ENCODE assay signal across 21 mouse cellular contexts in the genomic region with DNA sequence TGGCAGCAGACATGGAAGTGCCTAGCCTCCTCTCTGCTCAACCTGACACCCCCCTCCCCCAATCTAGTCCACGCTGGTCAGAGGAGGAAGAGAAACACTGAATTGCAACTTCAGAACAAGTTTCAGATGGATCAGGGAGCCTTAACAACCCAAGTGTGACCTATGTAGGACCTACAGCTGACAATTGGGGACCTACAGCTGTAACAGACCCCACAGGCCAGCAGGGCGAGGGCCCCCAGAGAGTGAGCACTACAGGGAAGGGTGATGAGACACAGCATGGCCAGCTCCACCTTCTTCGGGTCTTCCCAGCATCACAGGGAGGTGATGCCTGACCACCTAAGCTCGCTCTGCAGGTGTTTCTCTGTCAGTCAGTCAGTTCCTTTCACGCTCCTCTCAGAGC. TPM values are rescaled to one million over a fixed set of nuclear protein-coding genes. Genes with fewer than 3 reads are reported as not detected.
"Had no signal": no experiment of that assay in that cellular context is flagged by ENCODE, and none has a peak within 500 bp of the region (broad histone marks: within the 10 kb centered on the region; RNA-seq: fewer than 3 reads in every experiment).

No protein-coding gene starts in this region.

- H3K4me2 ChIP-seq: lung, embryonic 15.5 days; midbrain, embryonic 12.5 days; neural tube, embryonic 12.5 days; stomach, embryonic 15.5 days had no signal

- H3K27ac ChIP-seq: lung, embryonic 15.5 days; macrophage; midbrain, embryonic 12.5 days; neural tube, embryonic 12.5 days; stomach, embryonic 15.5 days; stomach, postnatal 0 days had no signal

- H3K9ac ChIP-seq: liver, postnatal 0 days; lung, embryonic 15.5 days; midbrain, embryonic 12.5 days; neural tube, embryonic 12.5 days; stomach, embryonic 15.5 days had no signal

- H3K9me3 ChIP-seq: lung, embryonic 15.5 days; midbrain, embryonic 12.5 days; neural tube, embryonic 12.5 days; stomach, embryonic 15.5 days had no signal

- H3K4me1 ChIP-seq: lung, embryonic 15.5 days; midbrain, embryonic 12.5 days; neural tube, embryonic 12.5 days had no signal

- H3K27me3 ChIP-seq: lung, embryonic 15.5 days; neural tube, embryonic 12.5 days; stomach, embryonic 15.5 days had no signal

- H3K36me3 ChIP-seq: lung, embryonic 15.5 days; midbrain, embryonic 12.5 days; neural tube, embryonic 12.5 days; stomach, embryonic 15.5 days had no signal

- H3K4me3 ChIP-seq: lung, embryonic 15.5 days; megakaryocyte, embryonic 14.5 days; midbrain, embryonic 12.5 days; neural tube, embryonic 12.5 days; stomach, embryonic 15.5 days had no signal

- DNase-seq: liver, postnatal 0 days; lung, adult 2 months; lung, postnatal 14 days; lung, postnatal 36 days; midbrain, embryonic 14.5 days; right cerebral cortex, postnatal 14 days; thymus, adult 2 months; thymus, postnatal 25 days; thymus, postnatal 4 days had no signal

RNA-seq across cellular contexts. Expression of a gene that starts 24.9 kb away (rescaled TPM):
- total RNA-seq: megakaryocyte progenitor cell, adult 5-6 weeks; monocyte, adult 5-6 weeks; neutrophil, adult 5-6 weeks had no signal
- polyA plus RNA-seq: macrophage had no signal

RNA-seq across cellular contexts. Expression of a gene that starts 42.7 kb away (rescaled TPM):
- total RNA-seq: megakaryocyte progenitor cell, adult 5-6 weeks; monocyte, adult 5-6 weeks had no signal

RNA-seq across cellular contexts. Expression of a gene that starts 57.9 kb away (rescaled TPM):
- total RNA-seq: megakaryocyte progenitor cell, adult 5-6 weeks; monocyte, adult 5-6 weeks; neutrophil, adult 5-6 weeks had no signal
- polyA plus RNA-seq: macrophage; neural tube, embryonic 14.5 days; spleen, adult 2 months had no signal
